Mouse (Mus musculus) CH12F3 (cell line): ENCODE results near the gene Gfod1.

Experiments
- in situ Hi-C: fragments of 300-500 bp; cut with MboI; formaldehyde crosslinking; loops from 2 replicates; pipeline ENCODE4 v1.14.3; 2020; ENCODE audit warnings: low sequenced_read_pairs

The Gfod1 gene

DNA sequence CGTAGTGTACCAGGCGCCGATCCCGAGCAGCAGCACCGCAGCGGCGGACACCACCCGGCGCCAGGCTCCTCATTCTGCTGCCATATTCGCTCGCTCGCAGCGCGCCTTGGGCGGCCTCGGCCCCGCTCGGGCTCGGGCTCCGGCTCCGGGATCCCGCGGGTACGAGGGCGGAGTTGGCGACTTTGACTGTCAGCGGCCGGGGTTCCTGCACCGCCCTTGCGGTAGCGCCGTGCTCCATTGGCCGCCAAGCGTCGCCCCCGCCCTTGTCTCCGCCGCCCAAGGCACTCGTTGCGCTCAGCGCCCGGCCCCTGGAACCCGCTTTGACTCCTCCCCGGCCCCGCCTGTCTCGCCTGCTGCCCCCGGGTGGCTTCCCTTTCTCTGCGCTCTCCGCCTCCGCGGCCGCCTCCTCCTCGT, at the start of gene Gfod1:
TSS of gene Gfod1 (minus strand) at position 155 of the 414 bp plus-strand sequence.
- in situ Hi-C loops, result no loop called here

DNA sequence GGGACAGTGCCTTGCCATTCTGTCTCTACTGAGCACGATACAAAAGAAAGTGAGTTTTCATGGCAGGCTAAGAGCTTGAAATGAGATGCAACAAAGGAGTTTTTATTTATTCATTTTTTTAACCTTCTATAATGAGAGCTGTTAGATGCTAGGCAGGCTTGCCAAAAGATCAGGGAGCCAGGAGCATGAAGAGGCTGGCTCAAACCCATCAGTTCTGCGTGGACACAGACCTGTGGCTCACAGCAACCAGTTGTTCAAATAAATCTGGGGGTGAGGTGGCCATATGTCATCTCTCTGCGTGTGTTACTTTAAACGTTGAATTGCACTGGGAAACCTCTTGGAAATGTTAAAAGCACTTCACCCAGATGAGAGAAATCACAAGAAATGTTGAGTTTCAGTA, 49.4 kb upstream of the Gfod1 start:
- in situ Hi-C loops, result no loop called here

GRCm38 (mm10) chr13:43350489-43351169, 46.7 kb upstream of the Gfod1 start:
- in situ Hi-C loops, result no loop called here

DNA sequence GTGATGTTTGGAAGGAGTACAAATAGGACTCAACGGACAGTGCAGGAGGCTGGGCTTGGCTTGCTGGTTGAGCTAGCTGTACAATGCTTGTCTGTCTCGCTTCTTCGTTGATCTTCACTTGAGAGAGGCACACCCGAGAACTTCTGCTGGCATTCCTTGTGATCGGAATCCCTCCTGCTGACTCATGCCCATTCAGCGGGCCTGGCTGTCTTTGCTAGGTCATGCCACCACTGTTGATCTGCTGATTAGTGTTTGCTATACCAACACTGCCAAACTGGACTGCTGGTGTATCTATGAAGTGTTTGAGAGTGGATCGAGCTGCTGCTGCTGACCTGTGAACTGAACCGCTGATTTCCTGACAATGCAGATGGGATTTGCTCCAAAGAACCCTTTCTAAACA, 45.4 kb upstream of the Gfod1 start:
- in situ Hi-C loops, result no loop called here

GRCm38 (mm10) chr13:43346825-43347224, 42.9 kb upstream of the Gfod1 start:
- in situ Hi-C loops, result no loop called here

DNA sequence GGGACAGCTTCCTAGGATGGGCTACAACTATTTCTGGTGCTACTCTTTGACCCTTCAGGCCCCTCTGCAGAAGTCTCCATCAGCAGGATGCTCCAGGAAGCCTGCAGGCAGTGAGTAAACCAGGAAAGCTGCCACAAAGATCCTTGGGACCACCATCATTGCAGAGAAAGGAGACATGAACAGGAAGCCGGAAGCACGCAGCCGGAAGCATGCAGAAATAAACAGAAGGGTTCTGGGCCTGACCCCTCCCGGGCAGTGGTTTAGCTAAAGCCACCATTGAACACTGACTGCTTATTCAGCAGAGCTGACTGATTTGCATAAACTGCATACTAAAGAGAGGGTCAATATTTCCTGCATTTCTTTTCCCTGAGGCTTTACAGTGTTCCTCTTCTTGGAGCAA, 34.7 kb upstream of the Gfod1 start:
- in situ Hi-C loops, result no loop called here

DNA sequence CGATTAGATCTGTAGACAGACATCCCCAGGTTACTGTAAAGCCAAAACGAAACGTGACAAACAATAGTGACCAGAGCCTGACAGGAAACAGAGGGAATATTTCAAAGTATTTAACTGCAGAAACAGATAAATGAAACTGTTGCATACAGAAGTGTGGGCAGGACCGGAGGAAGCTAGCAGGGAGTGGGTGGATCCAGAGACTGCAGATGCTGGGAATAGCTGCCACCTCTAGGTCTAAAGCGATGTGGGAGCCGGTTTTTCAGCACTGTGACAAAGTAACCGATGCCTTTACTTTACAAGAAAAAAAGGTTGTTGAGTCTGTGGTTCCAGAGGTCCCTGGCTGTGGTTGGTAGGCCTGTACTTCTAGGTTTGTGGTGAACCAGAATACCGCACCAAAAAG, 34.0 kb upstream of the Gfod1 start:
- in situ Hi-C loops, result no loop called here

GRCm38 (mm10) chr13:43336425-43337221, 32.7 kb upstream of the Gfod1 start:
- in situ Hi-C loops, result no loop called here

DNA sequence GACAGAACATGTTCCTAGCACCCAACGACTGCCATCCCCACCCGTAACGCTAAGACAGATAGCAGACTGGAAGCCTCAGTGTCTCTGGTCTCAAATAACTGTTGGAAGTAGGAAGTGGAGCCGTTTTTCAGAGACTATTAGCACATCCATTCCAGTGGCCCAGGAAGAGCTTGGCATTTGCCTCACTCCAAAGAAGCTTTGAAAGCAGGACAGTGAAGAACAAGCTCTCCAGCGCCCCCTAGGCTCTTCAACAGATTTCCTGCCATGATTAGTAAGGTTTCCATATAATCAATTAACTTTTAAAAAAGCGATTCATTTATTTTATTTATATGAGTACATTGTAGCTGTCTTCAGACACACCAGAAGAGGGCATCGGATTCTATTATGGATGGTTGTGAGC, 28.6 kb upstream of the Gfod1 start:
- in situ Hi-C loops, result no loop called here

DNA sequence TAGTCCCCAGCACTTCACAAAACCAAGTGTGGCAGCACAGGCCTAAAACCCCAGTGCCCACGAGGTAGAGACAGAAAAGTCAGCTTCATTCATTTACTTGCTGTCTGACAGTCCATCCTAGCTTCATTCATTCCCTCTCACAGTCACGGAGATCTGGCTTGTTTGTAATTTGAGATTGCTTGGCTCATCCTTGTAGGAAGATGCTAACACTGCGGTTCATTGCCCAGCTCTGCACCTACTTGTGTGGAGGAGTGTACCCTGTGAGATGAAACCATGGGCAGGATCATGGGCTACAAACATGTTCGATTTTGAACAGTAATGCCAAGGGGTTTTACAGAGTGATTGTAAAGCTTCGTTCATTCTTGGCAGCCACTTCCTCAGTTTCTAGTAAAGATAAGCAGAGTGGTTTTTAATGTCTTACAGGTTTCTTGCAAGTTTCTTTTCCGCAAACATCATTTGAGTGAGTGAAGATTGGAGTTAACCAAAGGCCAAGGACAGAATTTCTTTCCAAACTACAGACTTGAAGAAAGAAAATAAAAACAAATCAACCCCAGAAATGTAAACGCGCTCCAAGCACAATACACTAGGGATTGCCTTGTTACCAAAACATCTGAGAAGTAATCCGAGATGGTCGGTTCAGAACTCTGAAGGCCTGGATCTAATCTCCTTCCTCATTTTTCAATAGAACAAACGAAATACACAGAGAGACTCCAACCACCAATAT, 27.9 kb upstream of the Gfod1 start:
- in situ Hi-C loops, result no loop called here

- in situ Hi-C loops, result no loop called here
Measured at GRCm38 (mm10) chr13:43325427-43325826, 21.5 kb upstream of the Gfod1 start.

DNA sequence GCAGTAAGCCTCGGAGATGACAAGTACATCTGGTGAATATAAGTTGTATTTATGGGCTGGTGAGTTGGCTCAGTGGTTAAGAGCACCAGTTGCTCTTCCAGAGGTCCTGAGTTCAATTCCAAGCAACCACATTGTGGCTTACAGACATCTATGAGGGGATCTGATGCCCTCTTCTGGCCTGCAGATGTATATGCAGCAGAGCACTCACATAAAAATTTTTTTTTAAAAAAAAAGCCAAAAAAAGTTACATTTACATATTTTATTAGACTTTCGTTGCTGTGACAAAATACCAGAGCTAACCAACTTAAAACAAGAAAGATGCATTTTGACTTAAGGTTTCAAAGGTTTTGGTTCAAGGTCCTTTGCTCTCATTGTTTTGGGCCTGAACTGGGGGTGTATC, 17.5 kb upstream of the Gfod1 start:
- in situ Hi-C loops, result no loop called here

GRCm38 (mm10) chr13:43319396-43319795, 15.4 kb upstream of the Gfod1 start:
- in situ Hi-C loops, result no loop called here

DNA sequence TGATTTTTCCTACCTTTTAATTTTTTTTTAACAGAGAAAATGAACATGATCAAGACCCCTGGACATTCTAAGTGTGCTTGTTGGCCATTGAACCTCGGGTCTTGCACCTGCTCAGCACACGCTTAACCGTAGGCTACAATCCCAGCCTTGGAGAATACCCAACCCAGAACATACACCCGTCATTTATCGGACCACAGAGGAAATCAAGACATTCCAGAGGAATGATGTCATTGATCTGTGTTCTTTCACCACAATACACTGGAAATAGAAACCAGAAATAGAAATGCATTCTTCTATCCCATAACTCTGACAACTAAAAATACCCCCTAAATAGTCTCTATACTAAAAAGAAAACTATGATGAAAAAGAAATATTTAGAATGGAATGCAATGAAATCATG, 13.4 kb upstream of the Gfod1 start:
- in situ Hi-C loops, result no loop called here

GRCm38 (mm10) chr13:43305181-43305924, 1.4 kb upstream of the Gfod1 start:
- in situ Hi-C loops, result no loop called here

DNA sequence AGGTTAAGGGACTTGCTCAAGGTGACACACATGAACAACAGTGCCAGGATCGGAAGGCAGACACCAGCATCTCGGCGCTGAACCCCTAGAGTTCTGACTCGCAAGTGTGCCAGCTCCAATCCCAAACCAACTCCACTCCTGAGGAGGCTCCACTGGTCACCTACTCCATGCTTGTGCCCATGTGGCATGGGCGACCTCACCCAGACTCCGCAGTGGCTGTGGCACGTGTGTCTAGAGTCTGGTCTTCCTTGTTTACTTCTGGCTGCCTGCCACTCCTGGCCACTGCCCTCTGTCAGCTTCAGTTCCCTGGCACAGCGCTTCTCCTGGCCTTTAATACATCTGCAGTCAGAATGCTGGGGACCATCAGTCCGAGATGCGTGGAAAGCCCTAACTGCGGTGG, 728 bp upstream of the Gfod1 start:
- in situ Hi-C loops, result no loop called here

GRCm38 (mm10) chr13:43303161-43303965, 609 bp downstream of the Gfod1 start:
- in situ Hi-C loops, result no loop called here

DNA sequence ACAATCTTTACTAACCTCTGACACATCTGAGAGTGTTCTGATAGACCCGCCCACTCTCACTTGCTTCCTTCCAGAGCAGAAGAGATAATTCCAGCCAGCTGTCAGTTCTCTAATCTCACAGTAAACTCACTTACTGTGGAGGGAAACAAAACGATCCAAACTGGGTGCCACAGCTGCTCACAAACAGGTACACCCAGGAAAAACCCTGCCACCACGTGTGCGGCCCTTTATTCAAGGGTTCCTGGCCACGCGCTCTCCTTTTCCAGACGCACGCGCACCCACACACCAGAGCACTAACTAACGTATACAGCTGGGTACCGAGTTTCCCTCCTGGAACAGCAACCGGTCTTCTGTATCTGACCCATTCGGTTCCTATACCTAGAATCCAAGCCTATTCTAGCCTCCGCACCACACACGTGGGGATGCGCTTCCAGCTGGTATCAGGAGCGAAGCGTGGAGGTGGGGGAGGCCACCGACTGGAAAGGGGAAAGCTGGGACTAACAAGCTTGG, 1.3 kb downstream of the Gfod1 start:
- in situ Hi-C loops, result no loop called here

- in situ Hi-C loops, result no loop called here
Measured at GRCm38 (mm10) chr13:43302239-43302638, 1.7 kb downstream of the Gfod1 start.

- in situ Hi-C loops, result no loop called here
Measured at GRCm38 (mm10) chr13:43300906-43301305, 3.1 kb downstream of the Gfod1 start.
